Mouse (Mus musculus): ENCODE measurements around the gene Syt9. TPM values are rescaled to one million over a fixed set of nuclear protein-coding genes. Genes with fewer than 3 reads are reported as not detected.

Gene Syt9
- polyA plus RNA-seq, 1 experiment from 2014 or later = 1.7 TPM

GRCm38 (mm10) chr7:107567674-107568073, 197.1 kb downstream of the Syt9 start:
- ATAC-seq (ENCODE audit: insufficient read depth) = peak; percentile 40
- H3K9ac ChIP-seq = peak overlapping the region; percentile 56
- no peaks in the 10 kb centered on the region for H3K27me3 ChIP-seq (ENCODE audit: insufficient read depth, low read length)
- H3K27ac ChIP-seq (ENCODE audit: low read depth) = peak overlapping the region; percentile 90
- 41% methylated on average over 5 of the region's 5 CpGs for WGBS
- no peak for TF ChIP-seq CTCF (IDR thresholded peaks at IDR 0.05; ENCODE audit: low read depth)
- no peaks in the 10 kb centered on the region for H3K9me3 ChIP-seq (ENCODE audit: low read depth, low read length)
- H3K36me3 ChIP-seq (ENCODE audit: insufficient read depth) = peaks cover 7% of the 10 kb centered on the region
- peaks cover 6% of the 10 kb centered on the region for H3K4me1 ChIP-seq (ENCODE audit: insufficient read depth)
- peak overlapping the region; percentile 45 for H3K4me3 ChIP-seq (ENCODE audit: low read depth, low read length)
- peak overlapping the region; percentile 63 for H3K4me2 ChIP-seq
- no peak for DNase-seq

- WGBS = 40% methylated on average over 4 of the region's 4 CpGs
- H3K9ac ChIP-seq = no peak overlapping the region
- ATAC-seq (ENCODE audit: insufficient read depth) (no peak), DNase-seq (no peak)
- peak; percentile 7; the same call in 1 of the 2 replicates for TF ChIP-seq CTCF (IDR thresholded peaks at IDR 0.05; ENCODE audit: low read depth)
- no peaks in the 10 kb centered on the region for H3K27me3 ChIP-seq (ENCODE audit: insufficient read depth, low read length)
- H3K4me1 ChIP-seq (ENCODE audit: insufficient read depth) = peaks cover 6% of the 10 kb centered on the region
- H3K4me2 ChIP-seq = peak overlapping the region; percentile 63
- H3K27ac ChIP-seq (ENCODE audit: low read depth) = no peak overlapping the region
- no peaks in the 10 kb centered on the region for H3K9me3 ChIP-seq (ENCODE audit: low read depth, low read length)
- H3K36me3 ChIP-seq (ENCODE audit: insufficient read depth) = peaks cover 7% of the 10 kb centered on the region
- H3K4me3 ChIP-seq (ENCODE audit: low read depth, low read length) = peak overlapping the region; percentile 45
Observed at GRCm38 (mm10) chr7:107568971-107569370, 198.4 kb downstream of the Syt9 start.

- Histone ChIP-seq H3K9ac (no peak overlapping the region), H3K4me2 (no peak overlapping the region), H3K27me3 (ENCODE audit: insufficient read depth, low read length) (no peaks in the 10 kb centered on the region), H3K4me1 (ENCODE audit: insufficient read depth) (no peaks in the 10 kb centered on the region; the same call in 1 of the 2 replicates), H3K27ac (ENCODE audit: low read depth) (no peak overlapping the region), H3K36me3 (ENCODE audit: insufficient read depth) (peaks cover 7% of the 10 kb centered on the region), H3K4me3 (ENCODE audit: low read depth, low read length) (no peak overlapping the region), H3K9me3 (ENCODE audit: low read depth, low read length) (no peaks in the 10 kb centered on the region)
- DNase-seq (no peak), ATAC-seq (ENCODE audit: insufficient read depth) (no peak)
- no peak for TF ChIP-seq CTCF (IDR thresholded peaks at IDR 0.05; ENCODE audit: low read depth)
- 58% methylated on average over 2 of the region's 2 CpGs for WGBS
Observed at GRCm38 (mm10) chr7:107573856-107574255, 203.3 kb downstream of the Syt9 start.

- no peak overlapping the region for H3K4me2 ChIP-seq
- H3K27ac ChIP-seq (ENCODE audit: low read depth) = no peak overlapping the region
- 67% methylated on average over 3 of the region's 3 CpGs for WGBS
- peaks cover 7% of the 10 kb centered on the region for H3K36me3 ChIP-seq (ENCODE audit: insufficient read depth)
- no peaks in the 10 kb centered on the region for H3K4me1 ChIP-seq (ENCODE audit: insufficient read depth)
- H3K9ac ChIP-seq = no peak overlapping the region
- TF ChIP-seq CTCF (IDR thresholded peaks at IDR 0.05; ENCODE audit: low read depth) = no peak
- no peaks in the 10 kb centered on the region for H3K27me3 ChIP-seq (ENCODE audit: insufficient read depth, low read length)
- H3K9me3 ChIP-seq (ENCODE audit: low read depth, low read length) = no peaks in the 10 kb centered on the region
- H3K4me3 ChIP-seq (ENCODE audit: low read depth, low read length) = no peak overlapping the region
- no peak for DNase-seq
- ATAC-seq (ENCODE audit: insufficient read depth) = no peak
Observed at GRCm38 (mm10) chr7:107574276-107574675, 203.7 kb downstream of the Syt9 start.

GRCm38 (mm10) chr7:107592641-107593040, 222.1 kb downstream of the Syt9 start:
- Histone ChIP-seq H3K36me3 (ENCODE audit: insufficient read depth) (peaks cover 8% of the 10 kb centered on the region; the same call in 1 of the 2 replicates), H3K4me3 (ENCODE audit: low read depth, low read length) (no peak overlapping the region), H3K4me2 (no peak overlapping the region), H3K9ac (no peak overlapping the region), H3K4me1 (ENCODE audit: insufficient read depth) (0 out of 2 replicates have a peak, but pooled peaks cover 4% of the 10 kb centered on the region), H3K27ac (ENCODE audit: low read depth) (no peak overlapping the region), H3K9me3 (ENCODE audit: low read depth, low read length) (no peaks in the 10 kb centered on the region), H3K27me3 (ENCODE audit: insufficient read depth, low read length) (no peaks in the 10 kb centered on the region)
- DNase-seq (peak; percentile 19), ATAC-seq (ENCODE audit: insufficient read depth) (no peak)
- 33% methylated on average over 2 of the region's 2 CpGs for WGBS
- no peak for TF ChIP-seq CTCF (IDR thresholded peaks at IDR 0.05; ENCODE audit: low read depth)

GRCm38 (mm10) chr7:107593904-107594303, 223.4 kb downstream of the Syt9 start:
- Histone ChIP-seq H3K9ac (peak overlapping the region; percentile 34; the same call in 1 of the 2 replicates), H3K4me2 (peak overlapping the region; percentile 82), H3K27ac (ENCODE audit: low read depth) (peak overlapping the region; percentile 37; the same call in 1 of the 2 replicates)

GRCm38 (mm10) chr7:107594325-107594856, 223.9 kb downstream of the Syt9 start:
- Histone ChIP-seq H3K9ac (peak overlapping the region; percentile 34), H3K4me3 (ENCODE audit: low read depth, low read length) (peak overlapping the region; percentile 45), H3K4me1 (ENCODE audit: insufficient read depth) (0 out of 2 replicates have a peak, but pooled peaks cover 4% of the 10 kb centered on the region), H3K27me3 (ENCODE audit: insufficient read depth, low read length) (no peaks in the 10 kb centered on the region), H3K36me3 (ENCODE audit: insufficient read depth) (peaks cover 8% of the 10 kb centered on the region; the same call in 1 of the 2 replicates), H3K9me3 (ENCODE audit: low read depth, low read length) (no peaks in the 10 kb centered on the region), H3K27ac (ENCODE audit: low read depth) (peak overlapping the region; percentile 37; the same call in 1 of the 2 replicates), H3K4me2 (peak overlapping the region; percentile 82)
- 1% methylated on average over 16 of the region's 16 CpGs for WGBS
- ATAC-seq (ENCODE audit: insufficient read depth) (peak; percentile 78), DNase-seq (peak; percentile 77)
- peak; percentile 65 for TF ChIP-seq CTCF (IDR thresholded peaks at IDR 0.05; ENCODE audit: low read depth)

More at GRCm38 (mm10) chr7:107593904-107594303, 223.4 kb downstream of the Syt9 start:
- no peak for ATAC-seq (ENCODE audit: insufficient read depth)
- Histone ChIP-seq H3K27me3 (ENCODE audit: insufficient read depth, low read length) (no peaks in the 10 kb centered on the region), H3K4me1 (ENCODE audit: insufficient read depth) (0 out of 2 replicates have a peak, but pooled peaks cover 4% of the 10 kb centered on the region), H3K4me3 (ENCODE audit: low read depth, low read length) (no peak overlapping the region), H3K36me3 (ENCODE audit: insufficient read depth) (peaks cover 8% of the 10 kb centered on the region; the same call in 1 of the 2 replicates), H3K9me3 (ENCODE audit: low read depth, low read length) (no peaks in the 10 kb centered on the region)
- TF ChIP-seq CTCF (IDR thresholded peaks at IDR 0.05; ENCODE audit: low read depth) = no peak
- 35% methylated on average over 7 of the region's 7 CpGs for WGBS
- DNase-seq = no peak
